Mouse (Mus musculus) embryonic facial prominence, embryonic 11.5 days (tissue): ENCODE measurements around the gene Sema6d. TPM values are rescaled to one million over a fixed set of nuclear protein-coding genes. Genes with fewer than 3 reads are reported as not detected.

ENCODE experiments used
- ATAC-seq: fragments of 200-750 bp; cut with Nextera tagmentation; replicated peaks from 2 replicates; pipeline ENCODE4 v1.8.0; 2017; ENCODE audit warnings: low read depth; ENCODE audit not compliant: insufficient number of reproducible peaks, low FRiP score, low TSS enrichment
- DNase-seq: peaks from one replicate; pipeline ENCODE4 v3.0.0-alpha.2; 2015; ENCODE audit warnings: low spot score
- H3K27ac ChIP-seq: fragments of 300-500 bp; sonication (generic); replicated peaks from 2 replicates; pipeline ENCODE4 v1.5.1; 2014; ENCODE audit warnings: mild to moderate bottlenecking, low read depth, low read length, control low read depth
- H3K27me3 ChIP-seq: fragments of 300-500 bp; sonication (generic); 2 replicates; pipeline ENCODE4 v1.6.1; 2014; ENCODE audit warnings: mild to moderate bottlenecking, low read length, moderate library complexity, mixed read lengths; ENCODE audit not compliant: control insufficient read depth, insufficient read depth
- H3K36me3 ChIP-seq: fragments of 300-500 bp; sonication (generic); replicated peaks from 2 replicates; pipeline ENCODE4 v1.6.1; 2014; ENCODE audit warnings: low read depth, mild to moderate bottlenecking, low read length, moderate library complexity, mixed read lengths; ENCODE audit not compliant: control insufficient read depth, insufficient read depth
- H3K4me1 ChIP-seq: fragments of 300-500 bp; sonication (generic); 2 replicates; pipeline ENCODE4 v1.6.1; 2014; ENCODE audit warnings: low read length, mixed read lengths; ENCODE audit not compliant: control insufficient read depth, insufficient read depth
- H3K4me2 ChIP-seq: fragments of 300-500 bp; sonication (generic); 2 replicates; pipeline ENCODE4 v1.6.1; 2014; ENCODE audit warnings: low read depth, mild to moderate bottlenecking, control low read depth, low read length, moderate library complexity
- H3K4me3 ChIP-seq: fragments of 300-500 bp; sonication (generic); 2 replicates; pipeline ENCODE4 v1.5.1; 2014; ENCODE audit warnings: low read depth, low read length, control low read depth
- H3K9ac ChIP-seq: fragments of 300-500 bp; sonication (generic); replicated peaks from 2 replicates; pipeline ENCODE4 v1.6.1; 2014; ENCODE audit warnings: mild to moderate bottlenecking, control low read depth, low read length
- H3K9me3 ChIP-seq: fragments of 300-500 bp; sonication (generic); replicated peaks from 2 replicates; pipeline ENCODE4 v1.6.1; 2016; ENCODE audit warnings: mild to moderate bottlenecking, low read length, inconsistent platforms, mixed read lengths; ENCODE audit not compliant: control insufficient read depth
- WGBS: fragments of 180-500 bp; shearing (Covaris S2); extraction: QIAGEN DNeasy Blood & Tissue Kit; methylation state at CpG from one replicate; pipeline ENCODE4 v1.1.7; 2014; 5-methylcytosine and 5-hydroxymethylcytosine counted together
- polyA plus RNA-seq: library from polyadenylated mRNA; unstranded; fragments of >200 nt; fragmentation: Nextera tagmentation; extraction: Ambion mirVana; gene quantifications from 2 replicates; pipeline ENCODE4 v1.2.1, GENCODE M21; 2014

The Sema6d gene
- polyA plus RNA-seq, 1 experiment from 2014 or later = 10.5 TPM

GRCm38 (mm10) chr2:124223559-124223958 is 133.8 kb downstream of the Sema6d start:
- WGBS = 78% methylated on average over 7 of the region's 7 CpGs
- DNase-seq (no peak), ATAC-seq (no peak)
- H3K4me3 ChIP-seq = no peak overlapping the region
- H3K27ac ChIP-seq = no peak overlapping the region
- H3K9ac ChIP-seq = no peak overlapping the region
- no peaks in the 10 kb centered on the region for H3K36me3 ChIP-seq
- no peaks in the 10 kb centered on the region for H3K9me3 ChIP-seq
- no peak overlapping the region for H3K4me2 ChIP-seq
- H3K4me1 ChIP-seq = no peaks in the 10 kb centered on the region
- H3K27me3 ChIP-seq = no peaks in the 10 kb centered on the region

- DNase-seq = no peak
- Histone ChIP-seq H3K4me1 (no peaks in the 10 kb centered on the region), H3K9ac (no peak overlapping the region), H3K27me3 (no peaks in the 10 kb centered on the region), H3K27ac (no peak overlapping the region), H3K36me3 (no peaks in the 10 kb centered on the region), H3K4me3 (no peak overlapping the region), H3K4me2 (no peak overlapping the region), H3K9me3 (no peaks in the 10 kb centered on the region)
- WGBS = 50% methylated on average over 2 of the region's 2 CpGs
- no peak for ATAC-seq
Observed at GRCm38 (mm10) chr2:124224328-124224727, 134.6 kb downstream of the Sema6d start.

- Histone ChIP-seq H3K4me2 (no peak overlapping the region), H3K4me3 (no peak overlapping the region), H3K4me1 (no peaks in the 10 kb centered on the region), H3K36me3 (no peaks in the 10 kb centered on the region), H3K27ac (no peak overlapping the region), H3K9ac (no peak overlapping the region), H3K9me3 (no peaks in the 10 kb centered on the region), H3K27me3 (no peaks in the 10 kb centered on the region)
- no peak for ATAC-seq
- DNase-seq = no peak
- 83% methylated on average over 9 of the region's 9 CpGs for WGBS
Observed at GRCm38 (mm10) chr2:124234636-124235221, 145.0 kb downstream of the Sema6d start.

- ATAC-seq (no peak), DNase-seq (no peak)
- no peaks in the 10 kb centered on the region for H3K9me3 ChIP-seq
- WGBS = 57% methylated on average over 6 of the region's 6 CpGs
- H3K4me2 ChIP-seq = no peak overlapping the region
- H3K9ac ChIP-seq = no peak overlapping the region
- no peaks in the 10 kb centered on the region for H3K27me3 ChIP-seq
- H3K4me3 ChIP-seq = no peak overlapping the region
- no peak overlapping the region for H3K27ac ChIP-seq
- no peaks in the 10 kb centered on the region for H3K36me3 ChIP-seq
- no peaks in the 10 kb centered on the region for H3K4me1 ChIP-seq
Observed at GRCm38 (mm10) chr2:124235237-124236055, 145.7 kb downstream of the Sema6d start.

- no peaks in the 10 kb centered on the region for H3K9me3 ChIP-seq
- WGBS = 90% methylated on average over 1 of the region's 1 CpGs
- ATAC-seq = no peak
Observed at GRCm38 (mm10) chr2:124236831-124237230, 147.1 kb downstream of the Sema6d start.

GRCm38 (mm10) chr2:124243608-124244007 is 153.8 kb downstream of the Sema6d start:
- DNase-seq = no peak
- no peak overlapping the region for H3K4me2 ChIP-seq
- no peak overlapping the region for H3K4me3 ChIP-seq
- no peak overlapping the region for H3K27ac ChIP-seq
- no peaks in the 10 kb centered on the region for H3K9me3 ChIP-seq
- no peaks in the 10 kb centered on the region for H3K36me3 ChIP-seq
- no peak overlapping the region for H3K9ac ChIP-seq
- no peak for ATAC-seq
- 83% methylated on average over 1 of the region's 1 CpGs for WGBS
- H3K27me3 ChIP-seq = no peaks in the 10 kb centered on the region
- no peaks in the 10 kb centered on the region for H3K4me1 ChIP-seq

More at GRCm38 (mm10) chr2:124236831-124237230, 147.1 kb downstream of the Sema6d start:
- no peak for DNase-seq
- no peak overlapping the region for H3K4me3 ChIP-seq
- no peak overlapping the region for H3K4me2 ChIP-seq
- no peak overlapping the region for H3K9ac ChIP-seq
- H3K27ac ChIP-seq = no peak overlapping the region
- H3K4me1 ChIP-seq = no peaks in the 10 kb centered on the region
- H3K27me3 ChIP-seq = no peaks in the 10 kb centered on the region
- H3K36me3 ChIP-seq = no peaks in the 10 kb centered on the region

GRCm38 (mm10) chr2:124244543-124245245 is 154.9 kb downstream of the Sema6d start:
- 62% methylated on average over 4 of the region's 4 CpGs for WGBS
- H3K4me2 ChIP-seq = no peak overlapping the region
- no peaks in the 10 kb centered on the region for H3K36me3 ChIP-seq
- H3K9ac ChIP-seq = no peak overlapping the region
- DNase-seq (no peak), ATAC-seq (no peak)
- H3K27me3 ChIP-seq = no peaks in the 10 kb centered on the region
- no peak overlapping the region for H3K4me3 ChIP-seq
- no peak overlapping the region for H3K27ac ChIP-seq
- H3K9me3 ChIP-seq = no peaks in the 10 kb centered on the region
- H3K4me1 ChIP-seq = no peaks in the 10 kb centered on the region

- Histone ChIP-seq H3K27ac (no peak overlapping the region), H3K4me3 (no peak overlapping the region), H3K9me3 (no peaks in the 10 kb centered on the region), H3K36me3 (no peaks in the 10 kb centered on the region), H3K27me3 (no peaks in the 10 kb centered on the region), H3K4me1 (no peaks in the 10 kb centered on the region), H3K9ac (no peak overlapping the region), H3K4me2 (no peak overlapping the region)
- WGBS = 59% methylated on average over 1 of the region's 1 CpGs
- ATAC-seq (no peak), DNase-seq (no peak)
Observed at GRCm38 (mm10) chr2:124258108-124258507, 168.3 kb downstream of the Sema6d start.
